ENCODE assay signal across 8 mouse cellular contexts in the genomic region with DNA sequence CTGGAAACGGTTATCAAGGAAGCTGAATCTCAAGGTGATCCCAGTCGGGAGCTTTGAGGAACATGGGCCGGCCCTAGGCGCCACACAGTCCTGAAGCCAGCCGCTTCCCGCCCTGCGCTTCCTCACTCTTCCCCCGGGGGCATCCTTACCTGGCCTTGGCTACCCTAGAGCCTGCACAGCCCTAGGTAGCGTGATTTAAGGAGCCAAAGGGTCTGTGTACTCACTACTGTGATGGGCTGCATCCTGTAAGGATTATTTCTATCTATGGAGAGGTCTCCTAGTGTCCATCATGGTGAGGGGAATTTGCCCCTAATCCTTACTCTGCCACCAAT. TPM values are rescaled to one million over a fixed set of nuclear protein-coding genes. Genes with fewer than 3 reads are reported as not detected.
A peak's percentile ranks its signal among the peaks of the same experiment; 100 is the strongest.
DNase-seq lines count a peak whose midpoint lies in the region; ATAC-seq lines count a peak whose summit lies in the region.

No protein-coding gene starts in this region.

- intact Hi-C loops in left cerebral cortex, postnatal 4 days (cut with DNase I): no loop called here
- intact Hi-C loops in left cerebral cortex, postnatal 36 days (cut with DNase I): loop anchor here (5.0 kb wide), 1 partner anchor 87 kb away; a partner anchor contains a TSS

- H3K36me3 ChIP-seq in hindbrain, embryonic 15.5 days: no peaks in the 10 kb centered on the region
- H3K36me3 ChIP-seq in midbrain, embryonic 14.5 days (ENCODE audit: control insufficient read depth, insufficient read depth, low read length): no peaks in the 10 kb centered on the region

- peaks cover 25% of the 10 kb centered on the region for H3K4me1 ChIP-seq in hindbrain, embryonic 15.5 days (replicated peaks)
- peaks cover 12% of the 10 kb centered on the region for H3K4me1 ChIP-seq in midbrain, embryonic 14.5 days (ENCODE audit: control insufficient read depth, insufficient read depth, low read length)

- H3K9ac ChIP-seq in hindbrain, embryonic 15.5 days: peak overlapping the region; percentile 79
- peak overlapping the region; percentile 72 for H3K9ac ChIP-seq in midbrain, embryonic 14.5 days (replicated peaks; ENCODE audit: low read length)

- H3K4me2 ChIP-seq in hindbrain, embryonic 15.5 days: peak overlapping the region; percentile 87
- peak overlapping the region; percentile 71 for H3K4me2 ChIP-seq in midbrain, embryonic 14.5 days (ENCODE audit: low read length)

- no peaks in the 10 kb centered on the region for H3K9me3 ChIP-seq in hindbrain, embryonic 15.5 days
- H3K9me3 ChIP-seq in midbrain, embryonic 14.5 days (ENCODE audit: control insufficient read depth, low read length): no peaks in the 10 kb centered on the region

- under 1% methylated on average over 9 of the region's 9 CpGs for WGBS in hindbrain, embryonic 15.5 days
- 0% methylated on average over 9 of the region's 9 CpGs for WGBS in midbrain, embryonic 14.5 days

- peak; percentile 96 for ATAC-seq in hindbrain, embryonic 15.5 days (ENCODE audit: low FRiP score, low read depth)
- ATAC-seq in midbrain, embryonic 14.5 days (ENCODE audit: low FRiP score, low TSS enrichment): peak; percentile 94

- peak; percentile 79 for DNase-seq in left cerebral cortex, postnatal 4 days
- DNase-seq in left cerebral cortex, postnatal 36 days (ENCODE audit: low spot score in 2 of 2): no peak
- DNase-seq in embryo, embryonic 11 days: peak; percentile 87
- DNase-seq in midbrain, embryonic 14.5 days: no peak
- no peak for DNase-seq in ovary, postnatal 36 days (ENCODE audit: low spot score)
- no peak for DNase-seq in kidney, adult 8-10 months
- no peak for DNase-seq in right cerebral cortex, adult 18-20 months

- H3K4me3 ChIP-seq in hindbrain, embryonic 15.5 days: peak overlapping the region; percentile 57
- H3K4me3 ChIP-seq in midbrain, embryonic 14.5 days (replicated peaks; ENCODE audit: low read depth, low read length): peak overlapping the region; percentile 52

- peak overlapping the region; percentile 79 for H3K27ac ChIP-seq in hindbrain, embryonic 15.5 days (replicated peaks)
- H3K27ac ChIP-seq in midbrain, embryonic 14.5 days (replicated peaks; ENCODE audit: low read depth, low read length): peak overlapping the region; percentile 68

- H3K27me3 ChIP-seq in hindbrain, embryonic 15.5 days: no peaks in the 10 kb centered on the region
- H3K27me3 ChIP-seq in midbrain, embryonic 14.5 days (ENCODE audit: control insufficient read depth, insufficient read depth, low read length): no peaks in the 10 kb centered on the region

RNA-seq across cellular contexts. Expression of a gene that starts 0.4 kb away (rescaled TPM):
- 1 to 10 TPM; 2.4 to 3.8 TPM for total RNA-seq in left cerebral cortex, postnatal 4 days (2021)
- total RNA-seq in left cerebral cortex, postnatal 36 days (2021): 1 to 10 TPM; 4.8 to 5.2 TPM
- polyA plus RNA-seq in hindbrain, embryonic 15.5 days (2015; fragmentation: Nextera tagmentation; extraction: Ambion mirVana): 8.9 and 9.2 TPM in 2 replicates
- polyA plus RNA-seq in midbrain, embryonic 14.5 days (2014; fragmentation: Nextera tagmentation; extraction: Ambion mirVana): 6.6 and 8.6 TPM in 2 replicates

RNA-seq across cellular contexts. Expression of a gene that starts 36.6 kb away (rescaled TPM):
- 10 to 100 TPM; 32.9 to 35.3 TPM for total RNA-seq in left cerebral cortex, postnatal 4 days (2021)
- total RNA-seq in left cerebral cortex, postnatal 36 days (2021): 10 to 100 TPM; 17.9 to 29.7 TPM
- polyA plus RNA-seq in hindbrain, embryonic 15.5 days (2015; fragmentation: Nextera tagmentation; extraction: Ambion mirVana): 16.6 and 19.5 TPM in 2 replicates
- 19.5 and 28.9 TPM in 2 replicates for polyA plus RNA-seq in midbrain, embryonic 14.5 days (2014; fragmentation: Nextera tagmentation; extraction: Ambion mirVana)

Comparison
In these comparisons a context has a peak if more than half of its experiments do, and no peak if none do; other contexts are left out.
1. DNase-seq: peak in left cerebral cortex, postnatal 4 days (single experiment) and embryo, embryonic 11 days (single experiment); none in left cerebral cortex, postnatal 36 days (0 of 2), midbrain, embryonic 14.5 days (single experiment), ovary, postnatal 36 days (single experiment), kidney, adult 8-10 months (0 of 2) and right cerebral cortex, adult 18-20 months (single experiment).